Mouse (Mus musculus) midbrain, postnatal 0 days (tissue): ENCODE data around the gene Map2k7. TPM values are rescaled to one million over a fixed set of nuclear protein-coding genes. Genes with fewer than 3 reads are reported as not detected.

Experiments used
- ATAC-seq: fragments of 200-750 bp; cut with Nextera tagmentation; 2 replicates; pipeline ENCODE4 v1.8.0; 2017; ENCODE audit warnings: moderate number of reproducible peaks, mild to moderate bottlenecking, moderate TSS enrichment, moderate library complexity; ENCODE audit not compliant: low FRiP score
- DNase-seq: peaks from one replicate; pipeline ENCODE4 v3.0.0-alpha.2; 2015; ENCODE audit warnings: low spot score
- H3K27ac ChIP-seq: fragments of 300-500 bp; sonication (generic); 2 replicates; pipeline ENCODE4 v1.5.1; 2014; ENCODE audit warnings: low read depth, mild to moderate bottlenecking, low read length, mixed read lengths
- H3K27me3 ChIP-seq: fragments of 300-500 bp; sonication (generic); 2 replicates; pipeline ENCODE4 v1.6.1; 2014; ENCODE audit warnings: low read length, control low read depth, mixed read lengths; ENCODE audit not compliant: insufficient read depth
- H3K36me3 ChIP-seq: fragments of 300-500 bp; sonication (generic); 2 replicates; pipeline ENCODE4 v1.6.1; 2014; ENCODE audit warnings: low read length, control low read depth, mixed read lengths; ENCODE audit not compliant: insufficient read depth
- H3K4me1 ChIP-seq: fragments of 300-500 bp; sonication (generic); 2 replicates; pipeline ENCODE4 v1.6.1; 2014; ENCODE audit warnings: mild to moderate bottlenecking, control low read depth, antibody characterized with exemption, low read length, mixed read lengths; ENCODE audit not compliant: insufficient read depth
- H3K4me2 ChIP-seq: fragments of 300-500 bp; sonication (generic); 2 replicates; pipeline ENCODE4 v1.6.1; 2014; ENCODE audit warnings: low read depth, mild to moderate bottlenecking, low read length, mixed read lengths; ENCODE audit not compliant: poor library complexity, severe bottlenecking
- H3K4me3 ChIP-seq: fragments of 300-500 bp; sonication (generic); 2 replicates; pipeline ENCODE4 v1.5.1; 2014; ENCODE audit warnings: low read depth, mild to moderate bottlenecking, low read length, moderate library complexity
- H3K9ac ChIP-seq: fragments of 300-500 bp; sonication (generic); replicated peaks from 2 replicates; pipeline ENCODE4 v1.6.1; 2014; ENCODE audit warnings: mild to moderate bottlenecking, low read length, moderate library complexity, mixed read lengths; ENCODE audit not compliant: poor library complexity, severe bottlenecking
- H3K9me3 ChIP-seq: fragments of 300-500 bp; sonication (generic); 2 replicates; pipeline ENCODE4 v1.6.1; 2016; ENCODE audit warnings: low read length, control low read depth
- CTCF ChIP-seq: IDR thresholded peaks from 2 replicates; pipeline ENCODE4 v1.5.1; 2016; ENCODE audit warnings: antibody characterized with exemption, mild to moderate bottlenecking
- WGBS: fragments of 180-500 bp; shearing (Covaris S2); extraction: QIAGEN DNeasy Blood & Tissue Kit; methylation state at CpG from one replicate; pipeline ENCODE4 v1.1.7; 2014; 5-methylcytosine and 5-hydroxymethylcytosine counted together
- polyA plus RNA-seq: library from polyadenylated mRNA; unstranded; fragments of >200 nt; fragmentation: Nextera tagmentation; extraction: Ambion mirVana; gene quantifications from 2 replicates; pipeline ENCODE4 v1.2.1, GENCODE M21; 2015
- total RNA-seq: library from RNA; depleted of rRNA; stranded (reverse); fragments of >200 nt; gene quantifications from 2 replicates; pipeline ENCODE4 v1.2.3, GENCODE M21; 2014

Gene Map2k7
- total and polyA plus RNA-seq, 2 experiments from 2014 or later = 29.4 to 32.8 TPM

GRCm38 (mm10) chr8:4212809-4213209 lies 25.7 kb upstream of the Map2k7 start:
- 3% methylated on average over 25 of the region's 25 CpGs for WGBS
- peak overlapping the region; percentile 63 for H3K27ac ChIP-seq
- peak overlapping the region; percentile 47 for H3K4me3 ChIP-seq
- peak overlapping the region; percentile 64 for H3K9ac ChIP-seq
- peaks cover 16% of the 10 kb centered on the region; the same call in 1 of the 2 replicates for H3K4me1 ChIP-seq
- TF ChIP-seq CTCF = no peak
- H3K36me3 ChIP-seq = peaks cover 7% of the 10 kb centered on the region
- no peaks in the 10 kb centered on the region for H3K9me3 ChIP-seq
- no peaks in the 10 kb centered on the region for H3K27me3 ChIP-seq
- peak overlapping the region; percentile 97 for H3K4me2 ChIP-seq
- DNase-seq (no peak), ATAC-seq (no peak)

DNA sequence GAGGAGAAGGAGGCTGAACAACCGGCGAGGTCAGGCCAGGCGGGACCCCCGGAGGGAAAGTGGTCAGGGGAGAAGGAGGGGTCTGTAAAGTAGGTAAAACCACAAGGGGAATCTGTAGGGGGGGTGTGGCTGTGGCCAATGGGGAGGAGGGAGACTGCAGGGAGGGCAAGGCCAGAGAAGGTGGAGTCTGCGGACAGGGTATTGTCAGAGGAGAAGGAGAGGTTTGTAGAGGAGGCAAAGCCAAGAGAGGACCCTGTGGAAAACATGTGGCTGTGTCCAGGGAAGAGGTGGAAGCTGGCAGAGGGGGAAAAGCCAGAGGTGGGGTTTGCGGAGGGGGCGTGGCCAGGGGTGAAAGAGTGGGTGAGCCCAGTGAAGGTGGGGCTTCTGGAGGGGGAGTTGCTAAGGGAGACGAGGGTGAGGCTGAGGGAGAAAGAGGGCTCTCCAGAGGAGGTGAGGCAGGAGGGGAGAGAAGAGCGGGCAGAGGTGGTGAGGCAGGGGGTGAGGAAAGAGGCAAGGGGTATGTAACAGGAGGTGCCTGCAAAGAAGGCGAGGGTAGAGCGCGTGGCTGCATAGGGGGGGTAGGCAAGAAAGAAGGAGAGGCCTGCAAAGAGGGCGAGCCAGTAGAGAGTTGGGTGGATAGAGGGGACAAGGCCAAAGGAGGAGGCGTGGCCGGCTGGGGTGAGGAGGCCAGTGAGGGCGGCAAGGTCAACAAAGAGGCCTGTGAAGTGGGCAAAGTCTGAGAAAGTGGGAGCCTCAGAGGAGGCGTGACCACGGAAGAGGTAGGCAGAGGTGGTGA lies 25.1 kb upstream of the Map2k7 start:
- Histone ChIP-seq H3K4me3 (peak overlapping the region; percentile 47), H3K36me3 (peaks cover 7% of the 10 kb centered on the region; the same call in 1 of the 2 replicates), H3K9me3 (no peaks in the 10 kb centered on the region), H3K9ac (peak overlapping the region; percentile 64), H3K4me1 (peaks cover 16% of the 10 kb centered on the region; the same call in 1 of the 2 replicates), H3K27ac (peak overlapping the region; percentile 63), H3K4me2 (peak overlapping the region; percentile 97), H3K27me3 (no peaks in the 10 kb centered on the region)
- 8% methylated on average over 18 of the region's 18 CpGs for WGBS
- ATAC-seq (no peak), DNase-seq (no peak)
- TF ChIP-seq CTCF = no peak

DNA sequence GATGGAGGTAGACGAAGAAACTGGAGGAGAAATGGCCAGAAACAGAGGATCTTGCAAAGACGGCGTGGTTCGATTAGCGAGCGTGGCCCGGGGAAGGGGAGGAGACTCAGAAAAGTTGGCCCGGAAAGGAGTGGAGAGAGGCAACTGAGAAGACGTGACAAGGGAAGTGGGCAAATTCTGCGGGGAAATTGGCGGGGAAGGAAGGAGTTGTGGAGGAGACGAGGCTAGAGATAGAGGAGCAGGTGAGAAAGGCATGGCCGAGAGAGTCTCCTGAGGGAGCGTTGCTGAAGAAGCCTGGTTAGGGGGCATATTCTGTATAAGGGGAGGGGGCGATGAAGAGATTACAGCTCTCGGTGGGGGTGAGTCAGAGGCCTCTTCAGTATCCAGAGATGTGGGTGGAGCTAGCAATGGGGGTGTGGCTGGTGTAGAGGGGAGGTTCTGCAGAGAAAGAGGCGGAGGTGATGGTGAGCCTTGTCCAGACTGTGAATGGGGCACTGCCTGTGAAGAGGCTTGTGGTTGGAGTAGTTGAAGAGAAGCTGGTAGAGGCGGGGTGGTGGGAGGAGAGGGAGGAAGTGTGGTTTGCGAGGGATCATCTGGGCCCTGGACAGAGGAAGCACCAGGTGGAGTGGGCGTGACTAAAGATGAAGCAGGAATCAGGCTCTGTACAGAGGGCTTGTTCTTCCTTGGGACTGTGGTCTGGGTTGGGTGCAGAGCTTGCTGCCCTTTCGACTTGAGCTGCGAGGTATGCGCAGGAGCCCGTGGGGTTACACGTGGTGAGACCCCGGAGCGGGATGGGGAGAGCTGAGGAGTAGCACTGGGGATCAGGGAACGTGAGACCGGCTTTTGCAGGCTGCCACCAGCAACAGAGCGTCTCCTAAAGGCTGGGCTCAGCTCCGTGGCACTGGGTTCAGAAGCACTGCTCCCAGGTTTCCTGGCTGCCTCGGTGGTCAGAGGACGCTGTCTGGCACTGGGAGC lies 24.2 kb upstream of the Map2k7 start:
- Histone ChIP-seq H3K4me2 (peak overlapping the region; percentile 97), H3K9ac (peak overlapping the region; percentile 64), H3K4me1 (peaks cover 16% of the 10 kb centered on the region; the same call in 1 of the 2 replicates), H3K36me3 (peaks cover 7% of the 10 kb centered on the region; the same call in 1 of the 2 replicates), H3K4me3 (peak overlapping the region; percentile 47), H3K27ac (peak overlapping the region; percentile 63), H3K9me3 (no peaks in the 10 kb centered on the region), H3K27me3 (no peaks in the 10 kb centered on the region)
- no peak for TF ChIP-seq CTCF
- DNase-seq (no peak), ATAC-seq (no peak)
- 18% methylated on average over 32 of the region's 33 CpGs for whole genome bisulfite sequencing

DNA sequence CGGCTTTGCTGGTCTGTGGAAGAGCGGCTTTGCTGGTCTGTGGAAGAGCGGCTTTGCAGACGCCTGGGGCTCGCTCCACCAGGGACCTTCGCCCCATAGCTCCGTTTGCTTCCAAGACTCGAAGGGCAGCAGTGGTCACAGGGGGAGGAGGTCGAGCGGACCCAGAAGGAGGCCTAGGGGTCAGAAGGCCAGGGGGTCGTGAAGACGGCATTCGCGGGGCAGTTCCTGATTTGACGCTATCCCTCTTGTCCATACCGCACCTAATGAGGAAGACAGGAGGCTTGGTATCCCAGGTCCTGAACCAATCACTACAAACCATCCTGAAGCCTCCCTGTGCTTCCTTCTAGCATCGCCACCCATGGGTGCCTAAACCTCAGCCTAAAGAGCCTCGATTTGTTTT lies 22.2 kb upstream of the Map2k7 start:
- Histone ChIP-seq H3K4me2 (peak overlapping the region; percentile 97), H3K9me3 (no peaks in the 10 kb centered on the region), H3K9ac (peak overlapping the region; percentile 91), H3K27ac (peak overlapping the region; percentile 98), H3K4me3 (peak overlapping the region; percentile 70), H3K4me1 (peaks cover 16% of the 10 kb centered on the region; the same call in 1 of the 2 replicates), H3K36me3 (no peaks in the 10 kb centered on the region), H3K27me3 (no peaks in the 10 kb centered on the region)
- peak; percentile 11; the same call in 1 of the 2 replicates for ATAC-seq
- 3% methylated on average over 18 of the region's 18 CpGs for WGBS
- no peak for DNase-seq
- no peak for TF ChIP-seq CTCF

- H3K4me2 ChIP-seq = peak within 1 kb of the TSS; percentile 97
- no peaks in the 10 kb centered on the region for H3K9me3 ChIP-seq
- peak within 1 kb of the TSS; percentile 98 for H3K27ac ChIP-seq
- TF ChIP-seq CTCF = no peak; the same call in 1 of the 2 replicates
- DNase-seq (peak; percentile 94), ATAC-seq (peak; percentile 91)
- H3K27me3 ChIP-seq = no peaks in the 10 kb centered on the region
- peak within 1 kb of the TSS; percentile 70 for H3K4me3 ChIP-seq
- peaks cover 16% of the 10 kb centered on the region; the same call in 1 of the 2 replicates for H3K4me1 ChIP-seq
- peak within 1 kb of the TSS; percentile 91 for H3K9ac ChIP-seq
- no peaks in the 10 kb centered on the region for H3K36me3 ChIP-seq
- WGBS = 1% methylated on average over 44 of the region's 44 CpGs
These were observed 21.5 kb upstream of the Map2k7 start, which contains the start of gene Prr36 for GRCm38 (mm10) chr8:4216791-4217621. Gene Prr36, minus strand, starts transcription at chr8:4217459.
